Mouse (Mus musculus): Measurements from ENCODE around the gene Fgfr2.
"Not testable (repeated sequence)": the region's sequence is repeated elsewhere in the genome, so short reads cannot be mapped to it uniquely, and the experiment has no call there.

Fgfr2 gene

GRCm38 (mm10) chr7:132447558-132447957 is 675.6 kb downstream of the Fgfr2 start:
- DNase-seq (ENCODE audit: low spot score), result no peak

GRCm38 (mm10) chr7:132446841-132447240 is 676.3 kb downstream of the Fgfr2 start:
- no peak for DNase-seq (ENCODE audit: low spot score)

- no peak for DNase-seq (ENCODE audit: low spot score)
These were observed 678.9 kb downstream of the Fgfr2 start for GRCm38 (mm10) chr7:132444221-132444620.

GRCm38 (mm10) chr7:132443769-132444168 is 679.4 kb downstream of the Fgfr2 start:
- no peak for DNase-seq (ENCODE audit: low spot score)

- DNase-seq (ENCODE audit: low spot score), result no peak
These were observed 680.0 kb downstream of the Fgfr2 start for GRCm38 (mm10) chr7:132443134-132443533.

GRCm38 (mm10) chr7:132442133-132442763 is 680.9 kb downstream of the Fgfr2 start:
- DNase-seq (ENCODE audit: low spot score), result not testable (repeated sequence)

- DNase-seq (ENCODE audit: low spot score), result no peak
These were observed 683.2 kb downstream of the Fgfr2 start for GRCm38 (mm10) chr7:132439916-132440315.

- DNase-seq (ENCODE audit: low spot score), result no peak
These were observed 685.1 kb downstream of the Fgfr2 start for GRCm38 (mm10) chr7:132438060-132438459.

GRCm38 (mm10) chr7:132437431-132437830 is 685.7 kb downstream of the Fgfr2 start:
- DNase-seq (ENCODE audit: low spot score), result no peak

GRCm38 (mm10) chr7:132435486-132436055 is 687.6 kb downstream of the Fgfr2 start:
- DNase-seq (ENCODE audit: low spot score), result no peak

- no peak for DNase-seq (ENCODE audit: low spot score)
These were observed 693.8 kb downstream of the Fgfr2 start for GRCm38 (mm10) chr7:132429324-132429723.

- DNase-seq (ENCODE audit: low spot score), result no peak
These were observed 694.8 kb downstream of the Fgfr2 start for GRCm38 (mm10) chr7:132428308-132428707.

- no peak for DNase-seq (ENCODE audit: low spot score)
These were observed 697.1 kb downstream of the Fgfr2 start for GRCm38 (mm10) chr7:132426069-132426468.

GRCm38 (mm10) chr7:132425364-132425999 is 697.7 kb downstream of the Fgfr2 start:
- no peak for DNase-seq (ENCODE audit: low spot score)

- no peak for DNase-seq (ENCODE audit: low spot score)
These were observed 699.6 kb downstream of the Fgfr2 start for GRCm38 (mm10) chr7:132423570-132423969.

- no peak for DNase-seq (ENCODE audit: low spot score)
These were observed 703.5 kb downstream of the Fgfr2 start for GRCm38 (mm10) chr7:132419378-132420255.

- DNase-seq (ENCODE audit: low spot score), result no peak
These were observed 706.3 kb downstream of the Fgfr2 start for GRCm38 (mm10) chr7:132416866-132417265.

GRCm38 (mm10) chr7:132415866-132416265 is 707.3 kb downstream of the Fgfr2 start:
- no peak for DNase-seq (ENCODE audit: low spot score)

- DNase-seq (ENCODE audit: low spot score), result no peak
These were observed 710.6 kb downstream of the Fgfr2 start for GRCm38 (mm10) chr7:132412520-132412919.

GRCm38 (mm10) chr7:132411708-132412107 is 711.4 kb downstream of the Fgfr2 start:
- DNase-seq (ENCODE audit: low spot score), result no peak

- no peak for DNase-seq (ENCODE audit: low spot score)
These were observed 712.2 kb downstream of the Fgfr2 start for GRCm38 (mm10) chr7:132410958-132411357.

GRCm38 (mm10) chr7:132409890-132410289 is 713.3 kb downstream of the Fgfr2 start:
- no peak for DNase-seq (ENCODE audit: low spot score)
